Mouse (Mus musculus) cerebellum, postnatal 4 days (tissue): Measurements from ENCODE around the gene Zscan4b.
"Not testable (repeated sequence)": the region's sequence is repeated elsewhere in the genome, so short reads cannot be mapped to it uniquely, and the experiment has no call there.

ENCODE experiments used
- DNase-seq, 2 experiments: peaks; one replicate each; pipeline ENCODE4 v3.0.0; 2022; ENCODE audit warnings: low spot score in 2 of 2, mixed read lengths in 1 of 2

The Zscan4b gene

DNA sequence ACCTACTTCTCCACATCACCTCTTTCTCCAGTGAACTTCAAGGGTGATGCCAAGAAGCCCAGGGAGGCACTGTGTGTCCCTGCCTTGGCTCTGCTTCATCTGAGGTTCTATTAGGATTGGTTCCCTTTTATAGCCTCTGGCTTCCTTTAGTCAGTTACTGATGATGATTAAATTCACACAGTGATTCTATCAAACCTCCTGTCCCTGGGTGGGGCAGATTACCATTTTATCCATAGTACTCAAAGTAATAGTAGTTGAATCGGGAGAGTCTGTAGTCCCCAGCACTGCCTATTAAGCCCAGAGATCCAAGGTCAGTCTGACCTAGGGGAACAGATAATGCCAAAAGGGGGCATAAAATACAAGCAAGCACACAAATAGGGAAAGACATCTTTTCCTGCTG, at the start of gene Zscan4b:
Gene Zscan4b, minus strand, starts transcription at position 101 of the 400 bp plus-strand sequence.
- not testable (repeated sequence) for DNase-seq
